Mouse (Mus musculus) right cerebral cortex, postnatal 4 days (tissue): ENCODE results near the gene Krt81.

Source experiments
- DNase-seq: peaks from one replicate; pipeline ENCODE4 v3.0.0-alpha.2; 2022

Gene Krt81

GRCm38 (mm10) chr15:101463651-101464050, at the start of gene Krt81:
Gene Krt81, minus strand, starts transcription at chr15:101463751.
- no peak for DNase-seq

- DNase-seq = no peak
Observed at GRCm38 (mm10) chr15:101508247-101508646, 44.7 kb upstream of the Krt81 start.

GRCm38 (mm10) chr15:101506896-101507758, 43.6 kb upstream of the Krt81 start:
- no peak for DNase-seq

- DNase-seq = no peak
Observed at GRCm38 (mm10) chr15:101497181-101497580, 33.6 kb upstream of the Krt81 start.

- DNase-seq = no peak
Observed at GRCm38 (mm10) chr15:101495266-101495665, 31.7 kb upstream of the Krt81 start.

- no peak for DNase-seq
Observed at GRCm38 (mm10) chr15:101494203-101494602, 30.7 kb upstream of the Krt81 start.

GRCm38 (mm10) chr15:101493713-101494112, 30.2 kb upstream of the Krt81 start:
- DNase-seq = no peak

GRCm38 (mm10) chr15:101492718-101493117, 29.2 kb upstream of the Krt81 start:
- DNase-seq = no peak

- no peak for DNase-seq
Observed at GRCm38 (mm10) chr15:101491431-101491830, 27.9 kb upstream of the Krt81 start, which contains the start of gene Krt83. Gene Krt83, minus strand, starts transcription at chr15:101491512.

GRCm38 (mm10) chr15:101485911-101486635, 22.5 kb upstream of the Krt81 start:
- no peak for DNase-seq

GRCm38 (mm10) chr15:101484939-101485338, 21.4 kb upstream of the Krt81 start:
- no peak for DNase-seq

GRCm38 (mm10) chr15:101483646-101484045, 20.1 kb upstream of the Krt81 start:
- no peak for DNase-seq

GRCm38 (mm10) chr15:101482056-101482455, 18.5 kb upstream of the Krt81 start:
- no peak for DNase-seq

GRCm38 (mm10) chr15:101479666-101480060, 16.1 kb upstream of the Krt81 start:
- DNase-seq = peak; percentile 18

GRCm38 (mm10) chr15:101479007-101479665, 15.6 kb upstream of the Krt81 start:
- peak; percentile 73 for DNase-seq

GRCm38 (mm10) chr15:101472952-101473528, 9.5 kb upstream of the Krt81 start, which contains the start of gene Krt86:
Gene Krt86, plus strand, starts transcription at chr15:101473478.
- DNase-seq = no peak

- no peak for DNase-seq
Observed at GRCm38 (mm10) chr15:101469093-101469492, 5.5 kb upstream of the Krt81 start.

- DNase-seq = no peak
Observed at GRCm38 (mm10) chr15:101459283-101459682, 4.3 kb downstream of the Krt81 start.

- peak; percentile 12 for DNase-seq
Observed at GRCm38 (mm10) chr15:101458361-101458930, 5.1 kb downstream of the Krt81 start.

GRCm38 (mm10) chr15:101455891-101456290, 7.7 kb downstream of the Krt81 start:
- DNase-seq = no peak

GRCm38 (mm10) chr15:101455292-101455691, 8.3 kb downstream of the Krt81 start:
- DNase-seq = no peak

GRCm38 (mm10) chr15:101454774-101455173, 8.8 kb downstream of the Krt81 start:
- DNase-seq = no peak
